Mouse (Mus musculus): Measurements from ENCODE around the gene Pus1.

Pus1 gene

GRCm38 (mm10) chr5:110779998-110780760 lies at the start of gene Pus1:
TSS of gene Pus1 (minus strand) at chr5:110780659.
- DNase-seq = peak; percentile 91 to 94

DNA sequence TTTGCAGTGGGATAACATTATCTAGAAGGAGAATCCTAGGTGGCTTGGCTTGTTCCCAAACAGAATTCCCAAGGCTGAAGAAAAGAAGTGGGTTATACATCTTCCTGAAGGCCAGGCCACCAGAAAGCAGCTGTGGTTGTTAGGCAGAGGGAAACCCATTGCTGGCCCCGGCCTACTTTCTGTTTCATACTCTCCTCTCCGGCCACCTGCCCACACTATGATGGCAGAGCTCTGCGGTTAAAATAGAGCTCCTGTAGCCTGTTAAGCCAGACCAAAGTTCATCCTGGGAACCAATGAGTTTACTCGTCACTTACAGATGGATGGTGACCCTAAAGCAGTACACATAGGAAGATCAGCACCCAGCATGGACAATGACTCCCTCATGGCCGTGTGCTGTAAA lies 47.1 kb upstream of the Pus1 start:
- no peak for DNase-seq

DNA sequence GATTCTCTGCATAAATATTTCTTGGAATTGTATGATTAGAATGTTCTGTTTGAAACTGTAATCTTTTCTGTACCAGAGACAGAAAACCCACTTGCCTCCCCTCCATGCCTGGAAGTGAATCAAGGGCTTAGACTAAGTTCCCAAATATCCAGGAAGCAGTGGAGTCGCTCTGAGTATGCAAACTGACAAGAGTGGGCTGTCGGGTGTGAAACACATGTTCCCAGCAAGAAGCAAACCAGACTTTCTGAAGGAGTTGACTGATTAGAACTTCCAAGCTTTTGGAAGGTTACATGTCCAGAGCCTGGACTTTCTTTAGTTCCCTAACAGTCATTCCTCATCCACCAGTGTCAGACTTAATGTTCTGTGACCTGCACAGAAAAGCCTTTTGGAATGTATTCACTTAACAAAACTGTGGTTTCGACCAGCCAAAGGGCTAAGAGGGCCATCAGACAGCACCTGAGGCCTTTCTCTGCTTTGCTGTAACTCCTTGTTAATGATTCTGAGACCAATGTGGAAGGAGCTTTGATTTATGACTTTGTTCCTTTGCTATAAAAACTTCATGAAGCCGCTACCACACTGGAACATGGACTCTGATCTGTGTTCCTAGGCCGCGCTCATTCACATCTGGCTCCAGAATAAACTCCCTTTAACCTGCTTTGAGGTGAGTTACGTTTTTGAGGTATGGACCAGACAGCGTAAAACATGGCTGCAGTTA lies 46.5 kb upstream of the Pus1 start:
- no peak for DNase-seq

GRCm38 (mm10) chr5:110824421-110824820 lies 44.0 kb upstream of the Pus1 start:
- no peak for DNase-seq

GRCm38 (mm10) chr5:110809667-110810325 lies 29.3 kb upstream of the Pus1 start, which contains the start of gene Ulk1:
TSS of gene Ulk1 (minus strand) at chr5:110810097.
- DNase-seq = peak; percentile 100

GRCm38 (mm10) chr5:110808821-110809666 lies 28.6 kb upstream of the Pus1 start:
- DNase-seq = peak; percentile 52 to 65

GRCm38 (mm10) chr5:110808061-110808631 lies 27.7 kb upstream of the Pus1 start:
- DNase-seq = peak; percentile 93 to 94

DNA sequence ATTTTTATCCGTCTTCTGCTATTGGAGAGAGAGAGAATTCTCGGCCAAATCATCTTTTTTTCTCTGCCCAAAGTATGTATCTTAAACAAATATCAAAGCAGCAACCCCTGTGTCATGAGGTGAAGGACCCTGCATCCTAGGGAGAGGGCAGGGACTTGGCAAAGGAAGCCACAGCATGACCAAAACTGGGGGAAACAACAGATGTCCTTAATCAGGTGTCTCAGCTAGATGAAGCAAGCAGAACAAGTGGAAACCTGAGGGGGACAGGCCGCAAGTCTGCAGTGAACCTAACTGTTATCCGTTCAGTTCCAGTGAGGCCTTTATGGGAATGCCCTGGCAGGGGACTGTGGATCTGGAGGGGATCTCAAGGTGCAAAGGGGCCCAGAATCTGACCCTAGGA lies 27.0 kb upstream of the Pus1 start:
- no peak for DNase-seq

DNA sequence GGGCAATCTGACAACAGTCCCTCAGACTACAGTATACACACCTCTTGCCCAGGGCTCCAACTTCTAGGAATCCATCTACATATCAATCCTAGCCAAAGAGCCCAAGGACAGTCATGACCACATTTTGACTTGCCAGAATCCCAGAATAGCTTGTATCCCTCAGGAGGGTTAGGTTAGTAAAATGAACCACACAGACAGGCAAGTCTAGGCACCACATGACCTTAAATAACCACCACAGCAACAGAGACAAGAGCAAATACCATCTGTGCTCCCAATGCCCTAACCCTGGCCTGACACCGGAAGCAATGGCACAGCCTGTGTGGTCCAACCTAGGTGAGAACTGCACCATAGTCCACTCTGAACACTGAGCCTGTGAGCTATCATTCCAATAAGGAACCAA lies 26.2 kb upstream of the Pus1 start:
- DNase-seq = no peak

DNA sequence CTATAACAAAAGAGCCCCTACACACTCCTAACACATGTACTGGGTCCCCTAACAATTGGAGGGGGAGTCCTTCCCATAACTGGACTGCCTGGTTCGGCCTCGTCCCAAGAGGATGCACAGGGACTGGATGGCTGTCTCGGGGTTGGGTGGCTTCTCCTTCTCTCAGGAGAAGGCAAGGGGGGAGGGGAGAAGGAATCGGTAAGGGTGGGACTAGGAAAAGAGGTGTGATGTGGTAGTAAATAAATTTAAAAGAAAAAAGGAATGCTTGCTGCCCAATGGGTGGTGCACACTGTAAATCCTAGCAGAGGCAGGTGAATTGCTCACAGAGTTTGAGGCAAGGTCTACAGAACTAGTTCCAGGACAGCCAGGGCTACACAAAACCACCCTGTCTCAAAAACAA lies 25.7 kb upstream of the Pus1 start:
- no peak for DNase-seq

GRCm38 (mm10) chr5:110804012-110804743 lies 23.7 kb upstream of the Pus1 start:
- DNase-seq = no peak

- DNase-seq = no peak
Measured at GRCm38 (mm10) chr5:110802809-110803208, 22.4 kb upstream of the Pus1 start.

DNA sequence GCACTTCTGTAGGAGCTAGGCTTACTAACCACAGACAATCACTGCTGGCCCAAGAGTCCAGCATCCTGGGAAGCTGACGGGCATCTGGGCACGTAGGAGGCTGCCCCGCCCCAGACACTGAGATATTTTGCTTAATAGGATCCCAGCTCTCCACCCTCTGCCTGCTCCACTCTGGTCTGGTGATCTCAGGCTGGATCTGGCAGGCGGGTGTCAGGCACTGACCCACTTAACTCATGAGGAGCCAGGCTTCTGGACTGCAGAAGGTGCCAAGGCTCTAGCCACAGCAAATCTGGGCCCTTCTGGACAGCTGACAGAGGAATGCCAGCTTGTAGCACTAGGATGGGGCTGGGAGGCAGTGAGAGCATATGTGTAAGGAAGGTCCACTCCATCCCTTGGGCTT lies 21.7 kb upstream of the Pus1 start:
- DNase-seq = peak; percentile 85 to 88

DNA sequence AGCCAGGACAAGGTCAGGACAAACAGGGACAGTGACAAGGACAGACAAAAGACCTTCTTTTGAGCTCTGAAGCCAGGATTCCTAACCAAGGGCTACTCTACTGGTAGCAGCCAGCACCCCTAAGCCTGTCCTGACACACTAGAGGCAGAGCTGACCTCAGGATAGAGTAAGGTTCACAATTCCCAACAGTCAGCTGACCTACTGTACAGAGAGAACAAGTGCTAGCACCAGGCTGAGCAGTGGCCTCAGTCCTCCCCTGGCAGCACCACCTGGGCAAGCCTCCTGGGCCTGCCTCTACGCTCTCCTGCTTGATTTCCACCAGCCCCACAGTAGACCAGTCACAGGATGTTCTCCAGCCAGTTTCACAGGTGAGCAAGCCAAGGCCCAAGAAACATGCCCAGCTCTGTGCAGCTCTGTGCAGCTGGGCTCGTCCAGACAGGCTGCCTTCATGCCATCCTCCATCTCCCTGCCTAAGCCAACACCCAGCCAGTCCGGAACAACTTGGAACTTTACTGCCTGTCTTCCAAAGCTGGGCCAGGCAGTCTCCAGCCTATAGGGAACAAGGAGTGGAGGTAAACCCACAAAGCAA lies 20.7 kb upstream of the Pus1 start:
- no peak for DNase-seq

DNA sequence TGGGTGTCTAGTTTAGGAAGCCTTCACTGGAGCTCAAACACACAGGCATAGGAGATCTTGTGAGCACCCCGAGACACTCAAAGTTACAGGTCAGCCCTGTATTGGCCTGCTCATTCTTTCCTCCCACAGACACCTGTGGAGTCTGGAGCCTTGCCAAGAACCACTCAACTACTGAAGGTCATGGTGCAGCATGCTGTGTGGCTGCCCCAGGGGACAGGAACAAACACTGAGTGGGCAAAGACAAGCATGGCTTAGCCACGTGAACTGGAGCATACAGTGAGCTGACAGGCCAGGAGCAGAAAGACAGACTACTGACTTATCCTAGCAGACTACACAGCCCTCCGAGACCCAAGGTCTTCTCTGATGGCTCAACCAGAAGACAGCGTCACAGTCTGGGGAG lies 17.2 kb upstream of the Pus1 start:
- DNase-seq = peak in 1 of 2 experiments; percentile 68

GRCm38 (mm10) chr5:110794363-110794762 lies 13.9 kb upstream of the Pus1 start:
- peak in 1 of 2 experiments; percentile 48 for DNase-seq

DNA sequence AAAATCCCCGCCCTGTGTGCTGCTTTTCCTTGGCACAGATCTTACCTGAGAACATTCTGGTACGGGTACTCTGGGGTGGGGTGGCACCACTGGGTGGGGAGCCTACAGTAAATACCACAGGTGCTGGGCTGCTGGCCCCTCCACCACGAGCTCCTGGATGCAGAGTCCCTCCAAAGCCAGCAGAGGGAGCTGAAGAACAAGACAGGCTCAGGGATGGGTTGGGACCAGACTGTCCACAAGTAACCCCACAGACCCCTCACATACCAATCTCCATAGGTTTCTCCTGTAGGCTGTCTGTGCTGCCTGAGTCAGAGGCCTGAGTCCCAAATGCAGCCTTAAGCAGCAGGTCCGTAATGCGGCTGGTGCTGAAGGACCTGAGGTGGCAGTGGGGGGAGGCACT lies 8.2 kb upstream of the Pus1 start:
- peak; percentile 73 to 75 for DNase-seq

GRCm38 (mm10) chr5:110786081-110786835 lies 5.8 kb upstream of the Pus1 start:
- peak; percentile 52 to 60 for DNase-seq

DNA sequence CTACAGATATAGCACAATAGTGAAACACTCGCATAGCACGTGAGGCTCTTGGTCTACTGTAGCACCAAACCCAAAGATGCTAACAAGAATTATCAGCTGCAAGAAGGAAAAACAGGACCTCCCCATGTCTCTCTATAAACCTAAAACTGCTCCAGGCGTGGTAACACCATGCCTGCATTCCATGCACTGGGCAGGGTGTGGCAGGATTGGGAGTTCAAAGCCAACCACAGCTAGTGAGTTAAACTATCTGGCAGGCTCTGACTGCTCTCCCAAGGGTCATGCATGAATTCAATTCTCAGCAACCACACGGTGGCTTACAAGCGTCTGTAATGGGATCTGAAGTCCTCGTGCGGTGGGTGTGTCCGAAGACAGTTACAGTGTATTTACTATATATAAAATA lies 2.7 kb upstream of the Pus1 start:
- peak in 1 of 2 experiments; percentile 2 for DNase-seq

- DNase-seq = no peak
Measured at GRCm38 (mm10) chr5:110781529-110782238, 1.2 kb upstream of the Pus1 start.

All from cerebellum, postnatal 14 days (tissue).